Mouse (Mus musculus) kidney, embryonic 16.5 days (tissue): ENCODE data around the gene Cpsf2. TPM values are rescaled to one million over a fixed set of nuclear protein-coding genes. Genes with fewer than 3 reads are reported as not detected.
"Not testable (repeated sequence)": the region's sequence is repeated elsewhere in the genome, so short reads cannot be mapped to it uniquely, and the experiment has no call there.

Experiments used
- ATAC-seq: fragments of 200-750 bp; cut with Nextera tagmentation; 2 replicates; pipeline ENCODE4 v1.8.0; 2017; ENCODE audit warnings: moderate TSS enrichment; ENCODE audit not compliant: low FRiP score, low TSS enrichment
- H3K27ac ChIP-seq: fragments of 300-500 bp; sonication (generic); 2 replicates; pipeline ENCODE4 v1.5.1; 2014; ENCODE audit warnings: low read length
- H3K27me3 ChIP-seq: fragments of 300-500 bp; sonication (generic); 2 replicates; pipeline ENCODE4 v1.6.1; 2014; ENCODE audit warnings: low read length, control low read depth, mixed read lengths; ENCODE audit not compliant: insufficient read depth
- H3K36me3 ChIP-seq: fragments of 300-500 bp; sonication (generic); 2 replicates; pipeline ENCODE4 v1.6.1; 2014; ENCODE audit warnings: low read length, control low read depth, mixed read lengths; ENCODE audit not compliant: insufficient read depth
- H3K4me1 ChIP-seq: fragments of 300-500 bp; sonication (generic); 2 replicates; pipeline ENCODE4 v1.6.1; 2014; ENCODE audit warnings: low read length, control low read depth, mixed read lengths; ENCODE audit not compliant: insufficient read depth
- H3K4me2 ChIP-seq: fragments of 300-500 bp; sonication (generic); replicated peaks from 2 replicates; pipeline ENCODE4 v1.6.1; 2014; ENCODE audit warnings: low read depth, low read length
- H3K4me3 ChIP-seq: fragments of 300-500 bp; sonication (generic); 2 replicates; pipeline ENCODE4 v1.5.1; 2014; ENCODE audit warnings: mild to moderate bottlenecking, low read length
- H3K9ac ChIP-seq: fragments of 300-500 bp; sonication (generic); replicated peaks from 2 replicates; pipeline ENCODE4 v1.6.1; 2014; ENCODE audit warnings: low read length
- H3K9me3 ChIP-seq: fragments of 300-500 bp; sonication (generic); 2 replicates; pipeline ENCODE4 v1.6.1; 2016; ENCODE audit warnings: low read length, control low read depth
- WGBS: fragments of 180-500 bp; shearing (Covaris S2); extraction: QIAGEN DNeasy Blood & Tissue Kit; methylation state at CpG from one replicate; pipeline ENCODE4 v1.1.7; 2014; 5-methylcytosine and 5-hydroxymethylcytosine counted together
- polyA plus RNA-seq: library from polyadenylated mRNA; unstranded; fragments of >200 nt; fragmentation: Nextera tagmentation; extraction: Ambion mirVana; gene quantifications from 2 replicates; pipeline ENCODE4 v1.2.1, GENCODE M21; 2015

The Cpsf2 gene
- polyA plus RNA-seq, 1 experiment from 2014 or later, result 27.4 TPM

GRCm38 (mm10) chr12:101958556-101958955 is 17.2 kb upstream of the Cpsf2 start:
- H3K4me2 ChIP-seq, result peak overlapping the region; percentile 56
- 57% methylated on average over 9 of the region's 9 CpGs for WGBS
- peak overlapping the region; percentile 94 for H3K4me3 ChIP-seq
- no peak overlapping the region for H3K27ac ChIP-seq
- H3K9me3 ChIP-seq, result no peaks in the 10 kb centered on the region
- H3K27me3 ChIP-seq, result no peaks in the 10 kb centered on the region
- ATAC-seq, result no peak
- no peaks in the 10 kb centered on the region for H3K36me3 ChIP-seq
- peaks cover 12% of the 10 kb centered on the region for H3K4me1 ChIP-seq
- no peak overlapping the region; the same call in 1 of the 2 replicates for H3K9ac ChIP-seq

- Histone ChIP-seq H3K4me2 (peak overlapping the region; percentile 56), H3K4me3 (peak overlapping the region; percentile 94; the same call in 1 of the 2 replicates), H3K4me1 (peaks cover 12% of the 10 kb centered on the region)
- not testable (repeated sequence) for H3K9me3 ChIP-seq, H3K36me3 ChIP-seq, ATAC-seq, H3K9ac ChIP-seq, H3K27ac ChIP-seq, H3K27me3 ChIP-seq
- 93% methylated on average over 5 of the region's 5 CpGs for WGBS
Measured at GRCm38 (mm10) chr12:101958960-101959780, 16.6 kb upstream of the Cpsf2 start.

- H3K27me3 ChIP-seq, result no peaks in the 10 kb centered on the region
- H3K4me3 ChIP-seq, result no peak overlapping the region
- ATAC-seq, result no peak
- peaks cover 17% of the 10 kb centered on the region; the same call in 1 of the 2 replicates for H3K36me3 ChIP-seq
- 92% methylated on average over 2 of the region's 2 CpGs for WGBS
- no peak overlapping the region for H3K9ac ChIP-seq
- no peak overlapping the region for H3K27ac ChIP-seq
- no peaks in the 10 kb centered on the region for H3K9me3 ChIP-seq
- H3K4me1 ChIP-seq, result peaks cover 7% of the 10 kb centered on the region
- no peak overlapping the region for H3K4me2 ChIP-seq
Measured at GRCm38 (mm10) chr12:101971311-101971710, 4.5 kb upstream of the Cpsf2 start.

- WGBS, result 89% methylated on average over 3 of the region's 3 CpGs
- no peak for ATAC-seq
Measured at GRCm38 (mm10) chr12:101972230-101972629, 3.6 kb upstream of the Cpsf2 start.

GRCm38 (mm10) chr12:101974571-101974970 is 1.2 kb upstream of the Cpsf2 start:
- peak overlapping the region; percentile 87; the same call in 1 of the 2 replicates for H3K9ac ChIP-seq
- 5% methylated on average over 1 of the region's 1 CpGs for WGBS
- peak overlapping the region; percentile 87 for H3K4me3 ChIP-seq
- peak overlapping the region; percentile 66 for H3K4me2 ChIP-seq
- no peak overlapping the region for H3K27ac ChIP-seq
- no peak for ATAC-seq
- no peaks in the 10 kb centered on the region for H3K27me3 ChIP-seq
- 0 out of 2 replicates have a peak, but pooled peaks cover 5% of the 10 kb centered on the region for H3K36me3 ChIP-seq
- peaks cover 18% of the 10 kb centered on the region for H3K4me1 ChIP-seq
- no peaks in the 10 kb centered on the region for H3K9me3 ChIP-seq

More at GRCm38 (mm10) chr12:101972230-101972629, 3.6 kb upstream of the Cpsf2 start:
- Histone ChIP-seq H3K4me1 (peaks cover 15% of the 10 kb centered on the region), H3K9ac (no peak overlapping the region), H3K4me2 (no peak overlapping the region), H3K36me3 (peaks cover 14% of the 10 kb centered on the region; the same call in 1 of the 2 replicates), H3K9me3 (no peaks in the 10 kb centered on the region), H3K27ac (no peak overlapping the region), H3K27me3 (no peaks in the 10 kb centered on the region), H3K4me3 (no peak overlapping the region)

- H3K4me3 ChIP-seq, result peak overlapping the region; percentile 87
- peak overlapping the region; percentile 87 for H3K9ac ChIP-seq
- ATAC-seq, result peak; percentile 72
- H3K4me2 ChIP-seq, result peak overlapping the region; percentile 66
- H3K4me1 ChIP-seq, result peaks cover 18% of the 10 kb centered on the region
- peak overlapping the region; percentile 82 for H3K27ac ChIP-seq
- no peaks in the 10 kb centered on the region for H3K27me3 ChIP-seq
- H3K36me3 ChIP-seq, result 0 out of 2 replicates have a peak, but pooled peaks cover 1% of the 10 kb centered on the region
- WGBS, result under 1% methylated on average over 23 of the region's 23 CpGs
- no peaks in the 10 kb centered on the region for H3K9me3 ChIP-seq
Measured at GRCm38 (mm10) chr12:101975167-101975600, 604 bp upstream of the Cpsf2 start.

GRCm38 (mm10) chr12:101976651-101977403 is 1.0 kb downstream of the Cpsf2 start:
- Histone ChIP-seq H3K36me3 (peaks cover 4% of the 10 kb centered on the region; the same call in 1 of the 2 replicates), H3K9me3 (no peaks in the 10 kb centered on the region), H3K27me3 (no peaks in the 10 kb centered on the region), H3K9ac (peak overlapping the region; percentile 87), H3K27ac (peak overlapping the region; percentile 82; the same call in 1 of the 2 replicates), H3K4me1 (peaks cover 18% of the 10 kb centered on the region), H3K4me3 (peak overlapping the region; percentile 87), H3K4me2 (peak overlapping the region; percentile 66)
- no peak for ATAC-seq
- WGBS, result 21% methylated on average over 13 of the region's 13 CpGs

GRCm38 (mm10) chr12:101977404-101977915 is 1.7 kb downstream of the Cpsf2 start:
- Histone ChIP-seq H3K27me3 (no peaks in the 10 kb centered on the region), H3K27ac (no peak overlapping the region), H3K36me3 (peaks cover 6% of the 10 kb centered on the region; the same call in 1 of the 2 replicates), H3K9ac (peak overlapping the region; percentile 87; the same call in 1 of the 2 replicates), H3K4me3 (no peak overlapping the region), H3K9me3 (no peaks in the 10 kb centered on the region), H3K4me2 (peak overlapping the region; percentile 66; the same call in 1 of the 2 replicates), H3K4me1 (peaks cover 18% of the 10 kb centered on the region)
- 92% methylated on average over 10 of the region's 10 CpGs for WGBS
- no peak for ATAC-seq

- no peaks in the 10 kb centered on the region for H3K9me3 ChIP-seq
- H3K4me3 ChIP-seq, result no peak overlapping the region
- no peaks in the 10 kb centered on the region for H3K27me3 ChIP-seq
- no peak overlapping the region for H3K9ac ChIP-seq
- no peak overlapping the region for H3K4me2 ChIP-seq
- 91% methylated on average over 5 of the region's 5 CpGs for WGBS
- peaks cover 10% of the 10 kb centered on the region; the same call in 1 of the 2 replicates for H3K36me3 ChIP-seq
- H3K27ac ChIP-seq, result no peak overlapping the region
- H3K4me1 ChIP-seq, result peaks cover 18% of the 10 kb centered on the region
- no peak for ATAC-seq
Measured at GRCm38 (mm10) chr12:101978162-101978561, 2.4 kb downstream of the Cpsf2 start.
